Mouse (Mus musculus) kidney, embryonic 15.5 days (tissue): ENCODE data around the gene Mfsd6. TPM values are rescaled to one million over a fixed set of nuclear protein-coding genes. Genes with fewer than 3 reads are reported as not detected.

Source experiments
- ATAC-seq: fragments of 200-750 bp; cut with Nextera tagmentation; replicated peaks from 2 replicates; pipeline ENCODE4 v1.8.0; 2017; ENCODE audit warnings: moderate TSS enrichment; ENCODE audit not compliant: low FRiP score
- H3K27ac ChIP-seq: fragments of 300-500 bp; sonication (generic); 2 replicates; pipeline ENCODE4 v1.5.1; 2015; ENCODE audit warnings: mild to moderate bottlenecking, inconsistent platforms
- H3K27me3 ChIP-seq: fragments of 300-500 bp; sonication (generic); 2 replicates; pipeline ENCODE4 v1.6.1; 2015; ENCODE audit warnings: inconsistent platforms
- H3K36me3 ChIP-seq: fragments of 300-500 bp; sonication (generic); 2 replicates; pipeline ENCODE4 v1.6.1; 2015; ENCODE audit warnings: inconsistent platforms
- H3K4me1 ChIP-seq: fragments of 300-500 bp; sonication (generic); 2 replicates; pipeline ENCODE4 v1.6.1; 2015; ENCODE audit warnings: inconsistent platforms
- H3K4me2 ChIP-seq: fragments of 300-500 bp; sonication (generic); 2 replicates; pipeline ENCODE4 v1.6.1; 2015; ENCODE audit warnings: moderate library complexity, mild to moderate bottlenecking, inconsistent platforms
- H3K4me3 ChIP-seq: fragments of 300-500 bp; sonication (generic); replicated peaks from 2 replicates; pipeline ENCODE4 v1.5.1; 2015; ENCODE audit warnings: mild to moderate bottlenecking, inconsistent platforms
- H3K9ac ChIP-seq: fragments of 300-500 bp; sonication (generic); 2 replicates; pipeline ENCODE4 v1.6.1; 2015; ENCODE audit warnings: mild to moderate bottlenecking, inconsistent platforms
- H3K9me3 ChIP-seq: fragments of 300-500 bp; sonication (generic); replicated peaks from 2 replicates; pipeline ENCODE4 v1.6.1; 2016; ENCODE audit warnings: inconsistent platforms
- WGBS: fragments of 180-500 bp; shearing (Covaris S2); methylation state at CpG from one replicate; pipeline ENCODE4 v1.1.7; 2015; ENCODE audit warnings: mixed read lengths; 5-methylcytosine and 5-hydroxymethylcytosine counted together
- polyA plus RNA-seq: library from polyadenylated mRNA; unstranded; fragments of >200 nt; fragmentation: Nextera tagmentation; extraction: Ambion mirVana; gene quantifications from 2 replicates; pipeline ENCODE4 v1.2.1, GENCODE M21; 2015

Mfsd6 gene
- polyA plus RNA-seq, 1 experiment from 2014 or later = 3.1 TPM

- Histone ChIP-seq H3K9me3 (no peaks in the 10 kb centered on the region), H3K9ac (no peak overlapping the region), H3K27me3 (no peaks in the 10 kb centered on the region), H3K4me2 (peak overlapping the region; percentile 57), H3K27ac (no peak overlapping the region), H3K4me3 (peak overlapping the region; percentile 98), H3K4me1 (peaks cover 13% of the 10 kb centered on the region; the same call in 1 of the 2 replicates), H3K36me3 (0 out of 2 replicates have a peak, but pooled peaks cover 3% of the 10 kb centered on the region)
- 62% methylated on average over 2 of the region's 2 CpGs for WGBS
- no peak for ATAC-seq
Measured at GRCm38 (mm10) chr1:52631570-52631969, 95.7 kb downstream of the Mfsd6 start.

- Histone ChIP-seq H3K27ac (peak overlapping the region; percentile 95), H3K36me3 (0 out of 2 replicates have a peak, but pooled peaks cover 3% of the 10 kb centered on the region), H3K27me3 (no peaks in the 10 kb centered on the region), H3K9ac (peak overlapping the region; percentile 89), H3K4me2 (peak overlapping the region; percentile 57), H3K4me3 (peak overlapping the region; percentile 98), H3K9me3 (no peaks in the 10 kb centered on the region), H3K4me1 (peaks cover 13% of the 10 kb centered on the region; the same call in 1 of the 2 replicates)
- under 1% methylated on average over 6 of the region's 6 CpGs for WGBS
- peak; percentile 82 for ATAC-seq
Measured at GRCm38 (mm10) chr1:52630937-52631299, 96.3 kb downstream of the Mfsd6 start.

DNA sequence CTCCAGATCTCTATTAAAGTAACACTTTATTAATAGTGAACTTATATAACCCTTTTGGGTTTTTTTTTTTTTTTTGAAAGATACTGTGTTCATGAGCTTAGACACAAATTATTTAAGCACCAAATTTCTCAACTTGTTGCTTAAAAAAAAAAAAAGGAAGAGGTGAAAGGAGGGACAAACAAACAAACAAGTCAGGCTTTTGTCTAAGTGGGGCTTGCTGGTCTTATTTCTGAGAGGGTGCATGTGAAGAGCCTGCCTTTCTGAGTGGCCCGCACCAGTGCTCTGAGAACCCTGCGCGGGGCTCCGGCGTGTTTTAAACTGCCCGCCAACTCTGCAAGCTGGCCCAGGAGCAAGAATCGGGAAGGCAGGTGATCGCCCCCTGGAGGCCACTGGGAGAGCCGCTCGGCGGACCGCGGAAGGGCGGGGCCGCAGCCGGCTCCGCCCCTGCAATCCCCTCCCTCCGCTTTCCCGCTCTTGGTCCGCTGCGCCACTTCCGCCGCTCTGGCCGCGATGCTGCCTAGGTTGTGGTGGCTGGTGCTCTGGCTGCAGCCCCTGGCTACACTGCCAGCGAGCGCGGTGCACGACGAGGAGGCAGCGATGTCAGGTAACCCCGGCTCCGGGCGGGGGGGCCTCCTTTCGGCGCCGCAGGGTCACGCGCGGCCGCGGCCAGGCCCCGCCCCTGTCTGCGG is 96.9 kb downstream of the Mfsd6 start, which contains the start of gene Nemp2:
Gene Nemp2 (plus strand): TSS at position 456 of the 689 bp plus-strand sequence.
- Histone ChIP-seq H3K27me3 (no peaks in the 10 kb centered on the region), H3K9me3 (no peaks in the 10 kb centered on the region), H3K4me1 (peaks cover 13% of the 10 kb centered on the region; the same call in 1 of the 2 replicates), H3K9ac (peak within 1 kb of the TSS; percentile 89), H3K27ac (peak within 1 kb of the TSS; percentile 95), H3K4me3 (peak within 1 kb of the TSS; percentile 98), H3K4me2 (peak within 1 kb of the TSS; percentile 57), H3K36me3 (0 out of 2 replicates have a peak, but pooled peaks cover 3% of the 10 kb centered on the region)
- under 1% methylated on average over 44 of the region's 44 CpGs for WGBS
- peak; percentile 95 for ATAC-seq

DNA sequence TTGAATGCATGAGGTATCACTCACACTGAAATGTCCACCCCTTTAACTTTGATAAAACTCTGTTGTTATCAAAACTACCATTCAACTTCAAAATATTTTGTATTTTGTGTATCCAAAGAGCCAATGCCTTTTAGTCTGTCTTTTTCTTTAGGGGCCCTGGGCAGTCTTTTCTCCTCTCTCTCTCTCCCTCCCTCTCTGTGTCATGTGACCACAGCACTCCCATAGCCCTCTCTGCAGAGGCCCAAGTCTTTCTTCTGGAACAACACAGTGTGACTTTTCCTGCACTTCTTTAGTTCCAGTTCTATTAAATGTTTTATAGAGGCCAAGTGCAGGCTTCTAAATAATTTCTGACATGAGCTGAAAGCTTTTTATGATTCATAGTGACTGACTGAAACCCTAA is 106.8 kb downstream of the Mfsd6 start:
- no peaks in the 10 kb centered on the region for H3K36me3 ChIP-seq
- H3K9ac ChIP-seq = no peak overlapping the region
- no peak overlapping the region for H3K27ac ChIP-seq
- no peaks in the 10 kb centered on the region for H3K4me1 ChIP-seq
- H3K4me3 ChIP-seq = no peak overlapping the region
- H3K4me2 ChIP-seq = no peak overlapping the region
- no peak for ATAC-seq
- no peaks in the 10 kb centered on the region for H3K9me3 ChIP-seq
- H3K27me3 ChIP-seq = no peaks in the 10 kb centered on the region

- Histone ChIP-seq H3K4me1 (no peaks in the 10 kb centered on the region), H3K9me3 (no peaks in the 10 kb centered on the region), H3K27ac (no peak overlapping the region), H3K4me3 (no peak overlapping the region), H3K9ac (no peak overlapping the region), H3K4me2 (no peak overlapping the region), H3K27me3 (no peaks in the 10 kb centered on the region), H3K36me3 (no peaks in the 10 kb centered on the region)
- no peak for ATAC-seq
- 50% methylated on average over 1 of the region's 1 CpGs for WGBS
Measured at GRCm38 (mm10) chr1:52618217-52618616, 109.0 kb downstream of the Mfsd6 start.

DNA sequence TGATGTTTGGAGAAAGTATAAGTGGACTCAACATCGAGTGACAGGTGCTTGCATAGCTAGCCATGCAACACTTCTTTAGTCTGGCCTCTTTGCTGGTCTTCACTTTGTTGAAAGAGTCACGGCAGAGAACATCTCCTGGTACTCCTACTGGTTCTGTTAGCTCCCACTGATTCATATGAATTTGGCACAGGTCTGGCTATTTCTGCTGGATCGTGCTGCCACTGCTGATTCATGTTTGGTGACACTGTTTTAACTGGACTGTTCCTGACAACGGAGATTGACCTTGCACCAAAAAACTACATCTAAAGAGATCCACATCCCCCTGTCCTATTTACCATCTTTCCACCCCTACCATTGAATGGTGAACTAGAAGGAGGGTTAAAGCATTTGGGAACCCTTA is 118.8 kb downstream of the Mfsd6 start:
- Histone ChIP-seq H3K27me3 (no peaks in the 10 kb centered on the region), H3K4me2 (no peak overlapping the region), H3K27ac (no peak overlapping the region), H3K4me3 (no peak overlapping the region), H3K9ac (no peak overlapping the region), H3K9me3 (no peaks in the 10 kb centered on the region), H3K36me3 (no peaks in the 10 kb centered on the region), H3K4me1 (no peaks in the 10 kb centered on the region)
- no peak for ATAC-seq
- 88% methylated on average over 4 of the region's 4 CpGs for WGBS

DNA sequence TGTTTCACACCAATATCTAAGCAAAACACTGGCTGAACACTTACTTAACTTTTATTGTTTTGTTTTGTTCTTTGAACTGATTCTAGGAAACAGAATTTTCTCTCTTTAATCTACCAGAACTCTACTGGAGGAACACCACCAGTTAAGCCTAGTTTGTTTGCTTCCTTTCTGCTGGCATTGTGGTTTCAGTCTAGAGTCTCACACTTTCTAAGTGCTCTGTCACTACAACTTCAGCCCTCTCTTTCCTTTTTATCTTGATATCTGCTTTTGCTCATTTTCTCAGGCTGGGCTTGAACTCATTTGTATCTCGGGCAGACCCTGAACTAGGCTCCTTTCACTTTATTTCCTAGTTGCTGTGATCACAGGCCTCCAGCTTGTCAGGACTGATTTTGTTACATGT is 119.6 kb downstream of the Mfsd6 start:
- no peaks in the 10 kb centered on the region for H3K27me3 ChIP-seq
- WGBS = 95% methylated on average over 1 of the region's 1 CpGs
- no peak overlapping the region for H3K4me2 ChIP-seq
- H3K4me1 ChIP-seq = no peaks in the 10 kb centered on the region
- H3K9ac ChIP-seq = no peak overlapping the region
- H3K36me3 ChIP-seq = no peaks in the 10 kb centered on the region
- H3K27ac ChIP-seq = no peak overlapping the region
- no peaks in the 10 kb centered on the region for H3K9me3 ChIP-seq
- no peak overlapping the region for H3K4me3 ChIP-seq
- no peak for ATAC-seq

Other genes starting within 250 kb of the Mfsd6 start
- gene Nab1, start 226.8 kb downstream of the Mfsd6 start, polyA plus RNA-seq = 18.1 and 19.3 TPM in 2 replicates
- gene Nemp2, start 96.8 kb downstream of the Mfsd6 start, polyA plus RNA-seq = 10.0 and 11.3 TPM in 2 replicates
- gene Inpp1, start 90.2 kb upstream of the Mfsd6 start, polyA plus RNA-seq = 17.4 and 20.1 TPM in 2 replicates
- 22.2 TPM in 2 replicates for gene Hibch, start 117.5 kb upstream of the Mfsd6 start, polyA plus RNA-seq